Mouse (Mus musculus): ENCODE data around the gene Nipa1. TPM values are rescaled to one million over a fixed set of nuclear protein-coding genes. Genes with fewer than 3 reads are reported as not detected.

Nipa1 gene
- polyA plus RNA-seq, 1 experiment from 2014 or later: 10.0 TPM

- Histone ChIP-seq H3K9me3 (ENCODE audit: low read length) (no peaks in the 10 kb centered on the region), H3K27me3 (replicated peaks; ENCODE audit: insufficient read depth, low read length) (no peaks in the 10 kb centered on the region), H3K9ac (replicated peaks; ENCODE audit: low read depth) (no peak overlapping the region), H3K4me3 (ENCODE audit: low read depth, low read length) (no peak overlapping the region), H3K4me1 (ENCODE audit: insufficient read depth, low read depth, low read length) (no peaks in the 10 kb centered on the region; the same call in 1 of the 2 replicates), H3K4me2 (replicated peaks; ENCODE audit: low read depth, low read length) (no peak overlapping the region), H3K36me3 (ENCODE audit: insufficient read depth, low read length) (no peaks in the 10 kb centered on the region), H3K27ac (ENCODE audit: low read length) (no peak overlapping the region)
- TF ChIP-seq EP300 (IDR thresholded peaks at IDR 0.05): no peak
- no peak for TF ChIP-seq CTCF (IDR thresholded peaks at IDR 0.05)
- 91% methylated on average over 3 of the region's 3 CpGs for WGBS
- DNase-seq (ENCODE audit: low spot score) (no peak), ATAC-seq (no peak)
Measured at GRCm38 (mm10) chr7:55959801-55960200, 60.0 kb downstream of the Nipa1 start.

- H3K4me1 ChIP-seq (ENCODE audit: insufficient read depth, low read depth, low read length): no peaks in the 10 kb centered on the region; the same call in 1 of the 2 replicates
- no peak for ATAC-seq
- WGBS: 93% methylated on average over 4 of the region's 4 CpGs
Measured at GRCm38 (mm10) chr7:55957916-55958315, 61.8 kb downstream of the Nipa1 start.

GRCm38 (mm10) chr7:55957178-55957577, 62.6 kb downstream of the Nipa1 start:
- no peak for DNase-seq (ENCODE audit: low spot score)
- Histone ChIP-seq H3K36me3 (ENCODE audit: insufficient read depth, low read length) (no peaks in the 10 kb centered on the region), H3K27ac (ENCODE audit: low read length) (no peak overlapping the region), H3K27me3 (replicated peaks; ENCODE audit: insufficient read depth, low read length) (no peaks in the 10 kb centered on the region), H3K4me1 (ENCODE audit: insufficient read depth, low read depth, low read length) (no peaks in the 10 kb centered on the region; the same call in 1 of the 2 replicates), H3K4me3 (ENCODE audit: low read depth, low read length) (no peak overlapping the region), H3K4me2 (replicated peaks; ENCODE audit: low read depth, low read length) (no peak overlapping the region), H3K9me3 (ENCODE audit: low read length) (no peaks in the 10 kb centered on the region), H3K9ac (replicated peaks; ENCODE audit: low read depth) (no peak overlapping the region)
- 90% methylated on average over 3 of the region's 3 CpGs for WGBS
- no peak for ATAC-seq
- TF ChIP-seq EP300 (IDR thresholded peaks at IDR 0.05) (no peak), CTCF (IDR thresholded peaks at IDR 0.05) (no peak)

More at GRCm38 (mm10) chr7:55957916-55958315, 61.8 kb downstream of the Nipa1 start:
- Histone ChIP-seq H3K9ac (replicated peaks; ENCODE audit: low read depth) (no peak overlapping the region), H3K27ac (ENCODE audit: low read length) (no peak overlapping the region), H3K4me2 (replicated peaks; ENCODE audit: low read depth, low read length) (no peak overlapping the region), H3K9me3 (ENCODE audit: low read length) (no peaks in the 10 kb centered on the region), H3K36me3 (ENCODE audit: insufficient read depth, low read length) (no peaks in the 10 kb centered on the region), H3K4me3 (ENCODE audit: low read depth, low read length) (no peak overlapping the region), H3K27me3 (replicated peaks; ENCODE audit: insufficient read depth, low read length) (no peaks in the 10 kb centered on the region)
- DNase-seq (ENCODE audit: low spot score): no peak
- TF ChIP-seq EP300 (IDR thresholded peaks at IDR 0.05) (no peak), CTCF (IDR thresholded peaks at IDR 0.05) (no peak)

GRCm38 (mm10) chr7:55956054-55956453, 63.7 kb downstream of the Nipa1 start:
- Histone ChIP-seq H3K9me3 (ENCODE audit: low read length) (no peaks in the 10 kb centered on the region), H3K27me3 (replicated peaks; ENCODE audit: insufficient read depth, low read length) (no peaks in the 10 kb centered on the region), H3K4me2 (replicated peaks; ENCODE audit: low read depth, low read length) (no peak overlapping the region), H3K4me1 (ENCODE audit: insufficient read depth, low read depth, low read length) (no peaks in the 10 kb centered on the region; the same call in 1 of the 2 replicates), H3K4me3 (ENCODE audit: low read depth, low read length) (no peak overlapping the region), H3K9ac (replicated peaks; ENCODE audit: low read depth) (no peak overlapping the region), H3K27ac (ENCODE audit: low read length) (no peak overlapping the region), H3K36me3 (ENCODE audit: insufficient read depth, low read length) (no peaks in the 10 kb centered on the region)
- WGBS: 95% methylated on average over 2 of the region's 2 CpGs
- TF ChIP-seq CTCF (IDR thresholded peaks at IDR 0.05) (no peak), EP300 (IDR thresholded peaks at IDR 0.05) (no peak)
- ATAC-seq: no peak
- DNase-seq (ENCODE audit: low spot score): no peak

- 73% methylated on average over 4 of the region's 4 CpGs for WGBS
- Histone ChIP-seq H3K27ac (ENCODE audit: low read length) (no peak overlapping the region), H3K9ac (replicated peaks; ENCODE audit: low read depth) (no peak overlapping the region), H3K4me3 (ENCODE audit: low read depth, low read length) (no peak overlapping the region), H3K36me3 (ENCODE audit: insufficient read depth, low read length) (no peaks in the 10 kb centered on the region), H3K4me1 (ENCODE audit: insufficient read depth, low read depth, low read length) (no peaks in the 10 kb centered on the region), H3K4me2 (replicated peaks; ENCODE audit: low read depth, low read length) (no peak overlapping the region), H3K9me3 (ENCODE audit: low read length) (no peaks in the 10 kb centered on the region), H3K27me3 (replicated peaks; ENCODE audit: insufficient read depth, low read length) (no peaks in the 10 kb centered on the region)
- DNase-seq (ENCODE audit: low spot score) (peak; percentile 12), ATAC-seq (no peak)
- TF ChIP-seq EP300 (IDR thresholded peaks at IDR 0.05) (no peak), CTCF (IDR thresholded peaks at IDR 0.05) (no peak)
Measured at GRCm38 (mm10) chr7:55938341-55938740, 81.4 kb downstream of the Nipa1 start.

GRCm38 (mm10) chr7:55935025-55935424, 84.7 kb downstream of the Nipa1 start:
- Histone ChIP-seq H3K9ac (replicated peaks; ENCODE audit: low read depth) (no peak overlapping the region), H3K4me2 (replicated peaks; ENCODE audit: low read depth, low read length) (no peak overlapping the region), H3K27ac (ENCODE audit: low read length) (no peak overlapping the region), H3K27me3 (replicated peaks; ENCODE audit: insufficient read depth, low read length) (no peaks in the 10 kb centered on the region), H3K9me3 (ENCODE audit: low read length) (no peaks in the 10 kb centered on the region), H3K36me3 (ENCODE audit: insufficient read depth, low read length) (peaks cover 2% of the 10 kb centered on the region; the same call in 1 of the 2 replicates), H3K4me1 (ENCODE audit: insufficient read depth, low read depth, low read length) (no peaks in the 10 kb centered on the region), H3K4me3 (ENCODE audit: low read depth, low read length) (no peak overlapping the region)
- DNase-seq (ENCODE audit: low spot score) (no peak), ATAC-seq (no peak)
- TF ChIP-seq CTCF (IDR thresholded peaks at IDR 0.05) (no peak), EP300 (IDR thresholded peaks at IDR 0.05) (no peak)
- 90% methylated on average over 2 of the region's 2 CpGs for WGBS

- no peak for DNase-seq (ENCODE audit: low spot score)
- Histone ChIP-seq H3K9me3 (ENCODE audit: low read length) (no peaks in the 10 kb centered on the region), H3K4me3 (ENCODE audit: low read depth, low read length) (no peak overlapping the region), H3K4me1 (ENCODE audit: insufficient read depth, low read depth, low read length) (no peaks in the 10 kb centered on the region), H3K27ac (ENCODE audit: low read length) (no peak overlapping the region), H3K9ac (replicated peaks; ENCODE audit: low read depth) (no peak overlapping the region), H3K36me3 (ENCODE audit: insufficient read depth, low read length) (peaks cover 33% of the 10 kb centered on the region; the same call in 1 of the 2 replicates), H3K4me2 (replicated peaks; ENCODE audit: low read depth, low read length) (no peak overlapping the region), H3K27me3 (replicated peaks; ENCODE audit: insufficient read depth, low read length) (no peaks in the 10 kb centered on the region)
- no peak for ATAC-seq
- TF ChIP-seq CTCF (IDR thresholded peaks at IDR 0.05): no peak
- 74% methylated on average over 2 of the region's 2 CpGs for WGBS
Measured at GRCm38 (mm10) chr7:55928649-55929048, 91.1 kb downstream of the Nipa1 start.

Other genes with a start within 250 kb of the Nipa1 start
- 13.0 and 13.7 TPM in 2 replicates for gene Tubgcp5, start 225.8 kb downstream of the Nipa1 start, polyA plus RNA-seq (2015; fragmentation: Nextera tagmentation; extraction: Ambion mirVana)
- 81.4 and 90.7 TPM in 2 replicates for gene Cyfip1, start 178.2 kb downstream of the Nipa1 start, polyA plus RNA-seq (2015; fragmentation: Nextera tagmentation; extraction: Ambion mirVana)
- gene Nipa2, start 57.5 kb downstream of the Nipa1 start, polyA plus RNA-seq (2015; fragmentation: Nextera tagmentation; extraction: Ambion mirVana): 36.0 and 40.2 TPM in 2 replicates
- gene Herc2, start 30.2 kb upstream of the Nipa1 start, polyA plus RNA-seq (2015; fragmentation: Nextera tagmentation; extraction: Ambion mirVana): 21.6 and 22.6 TPM in 2 replicates
- gene Oca2, start 219.8 kb upstream of the Nipa1 start, polyA plus RNA-seq (2015; fragmentation: Nextera tagmentation; extraction: Ambion mirVana): not detected in 2 replicates